ENCODE assay signal across 20 mouse cellular contexts in genomic region chr13:109315608-109316007, GRCm38 (mm10).
DNase-seq lines count a peak whose midpoint lies in the region; ATAC-seq and TF ChIP-seq lines count a peak whose summit lies in the region.
"Had no signal": no experiment of that assay in that cellular context is flagged by ENCODE, and none has a peak within 500 bp of the region (broad histone marks: within the 10 kb centered on the region; RNA-seq: fewer than 3 reads in every experiment).

No protein-coding gene starts in this region.

- H3K27ac ChIP-seq in lung, embryonic 14.5 days (ENCODE audit: low read depth), result no peak overlapping the region
- H3K27ac ChIP-seq in heart, embryonic 11.5 days (ENCODE audit: low read depth, low read length), result no peak overlapping the region
- H3K27ac ChIP-seq: forebrain, embryonic 12.5 days; hindbrain, embryonic 12.5 days; intestine, embryonic 15.5 days; macrophage; midbrain, embryonic 12.5 days; neural tube, embryonic 13.5 days had no signal

- peaks cover 12% of the 10 kb centered on the region; the same call in 1 of the 2 replicates for H3K4me1 ChIP-seq in lung, embryonic 14.5 days (ENCODE audit: insufficient read depth)
- peaks cover 2% of the 10 kb centered on the region; the same call in 1 of the 2 replicates for H3K4me1 ChIP-seq in heart, embryonic 11.5 days (ENCODE audit: control insufficient read depth, insufficient read depth, low read length)
- H3K4me1 ChIP-seq: hindbrain, embryonic 12.5 days; midbrain, embryonic 12.5 days had no signal

- peak; percentile 12 for DNase-seq in kidney, postnatal 14 days
- no peak for DNase-seq in kidney, postnatal 4 days
- peak; percentile 2 to 35 for DNase-seq in kidney, postnatal 36 days
- DNase-seq in lung, embryonic 14.5 days, result peak; percentile 48
- peak; percentile 29 to 60 for DNase-seq in lung, postnatal 4 days
- DNase-seq in left cerebral cortex, adult 18-20 months (ENCODE audit: low spot score in 2 of 2), result no peak
- no peak for DNase-seq in spleen, postnatal 4 days (ENCODE audit: low spot score in 2 of 2)
- DNase-seq: cerebellum, adult 11 months; cerebellum, postnatal 25 days; gastrocnemius, postnatal 14 days; heart, postnatal 10 days; layer of hippocampus, adult 9-11 months; thymus, postnatal 14 days had no signal

- H3K36me3 ChIP-seq in lung, embryonic 14.5 days (ENCODE audit: insufficient read depth), result no peaks in the 10 kb centered on the region
- H3K36me3 ChIP-seq in heart, embryonic 11.5 days (ENCODE audit: control insufficient read depth, insufficient read depth, low read length), result no peaks in the 10 kb centered on the region
- H3K36me3 ChIP-seq: forebrain, embryonic 12.5 days; hindbrain, embryonic 12.5 days; intestine, embryonic 15.5 days; midbrain, embryonic 12.5 days; neural tube, embryonic 13.5 days had no signal

- 26% methylated on average over 9 of the region's 9 CpGs for WGBS in lung, embryonic 14.5 days
- WGBS in heart, embryonic 11.5 days (ENCODE audit: insufficient replicate concordance), result 59% methylated on average over 9 of the region's 9 CpGs

- no peaks in the 10 kb centered on the region for H3K27me3 ChIP-seq in lung, embryonic 14.5 days (ENCODE audit: insufficient read depth, low read length)
- no peaks in the 10 kb centered on the region for H3K27me3 ChIP-seq in heart, embryonic 11.5 days (ENCODE audit: control insufficient read depth, insufficient read depth, low read length)
- H3K27me3 ChIP-seq: forebrain, embryonic 12.5 days; hindbrain, embryonic 12.5 days; intestine, embryonic 15.5 days; midbrain, embryonic 12.5 days; neural tube, embryonic 13.5 days had no signal

- H3K4me3 ChIP-seq in lung, embryonic 14.5 days (ENCODE audit: low read depth, low read length), result no peak overlapping the region
- H3K4me3 ChIP-seq in heart, embryonic 11.5 days (ENCODE audit: low read depth, low read length), result no peak overlapping the region
- H3K4me3 ChIP-seq: forebrain, embryonic 12.5 days; hindbrain, embryonic 12.5 days; intestine, embryonic 15.5 days; midbrain, embryonic 12.5 days; neural tube, embryonic 13.5 days had no signal

- H3K9me3 ChIP-seq in lung, embryonic 14.5 days (ENCODE audit: low read depth, low read length), result no peaks in the 10 kb centered on the region
- no peaks in the 10 kb centered on the region for H3K9me3 ChIP-seq in heart, embryonic 11.5 days (replicated peaks; ENCODE audit: control insufficient read depth, low read length)
- H3K9me3 ChIP-seq: forebrain, embryonic 12.5 days; hindbrain, embryonic 12.5 days; intestine, embryonic 15.5 days; midbrain, embryonic 12.5 days; neural tube, embryonic 13.5 days had no signal

- H3K4me2 ChIP-seq in lung, embryonic 14.5 days, result no peak overlapping the region
- no peak overlapping the region for H3K4me2 ChIP-seq in heart, embryonic 11.5 days
- H3K4me2 ChIP-seq: forebrain, embryonic 12.5 days; hindbrain, embryonic 12.5 days; intestine, embryonic 15.5 days; midbrain, embryonic 12.5 days; neural tube, embryonic 13.5 days had no signal

- H3K9ac ChIP-seq in lung, embryonic 14.5 days, result no peak overlapping the region
- H3K9ac ChIP-seq in heart, embryonic 11.5 days (ENCODE audit: low read depth, low read length), result no peak overlapping the region
- H3K9ac ChIP-seq: forebrain, embryonic 12.5 days; hindbrain, embryonic 12.5 days; intestine, embryonic 15.5 days; midbrain, embryonic 12.5 days; neural tube, embryonic 13.5 days had no signal

- no peak for TF ChIP-seq CTCF in lung, embryonic 14.5 days (IDR thresholded peaks at IDR 0.05; ENCODE audit: low read depth)

- no peak for ATAC-seq in lung, embryonic 14.5 days (ENCODE audit: insufficient read depth)
- no peak for ATAC-seq in heart, embryonic 11.5 days (replicated peaks; ENCODE audit: insufficient number of reproducible peaks, low FRiP score, low TSS enrichment)
- ATAC-seq: intestine, embryonic 15.5 days had no signal

Comparison
In these comparisons a context has a peak if more than half of its experiments do, and no peak if none do; other contexts are left out.
1. DNase-seq: peak in kidney, postnatal 14 days (single experiment), kidney, postnatal 36 days (2 of 2), lung, embryonic 14.5 days (single experiment) and lung, postnatal 4 days (2 of 2); none in kidney, postnatal 4 days (0 of 2), left cerebral cortex, adult 18-20 months (0 of 2) and spleen, postnatal 4 days (0 of 2).